Comparison of ENCODE assay signal across 22 mouse cellular contexts in the genomic region with DNA sequence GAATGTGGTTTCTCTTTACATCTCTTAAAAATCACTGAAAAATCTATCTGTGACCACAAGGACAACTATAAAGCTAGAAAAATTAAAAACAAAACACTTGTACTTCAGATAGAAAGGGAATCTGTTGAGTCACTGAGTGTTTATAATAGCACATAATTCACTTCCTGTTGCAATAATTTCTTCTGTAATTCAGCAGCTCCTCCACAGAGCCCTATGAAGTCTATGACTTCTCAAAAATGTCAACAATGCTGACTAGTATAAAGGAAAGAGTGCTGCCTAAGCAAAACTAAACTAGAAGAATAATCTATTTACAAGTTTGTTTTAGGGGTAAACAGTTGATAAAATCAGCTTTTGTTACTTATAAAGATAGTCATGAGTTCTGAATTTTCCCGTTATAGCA.
"Had no signal": no experiment of that assay in that cellular context is flagged by ENCODE, and none has a peak within 500 bp of the region (broad histone marks: within the 10 kb centered on the region; RNA-seq: fewer than 3 reads in every experiment).

No protein-coding gene starts in this region.

- ATAC-seq: inflammation-experienced regulatory T-cells, adult 6 months; intestine, embryonic 16.5 days; liver, postnatal 0 days had no signal

- H3K9me3 ChIP-seq: kidney, embryonic 15.5 days; limb, embryonic 10.5 days; limb, embryonic 13.5 days; megakaryocyte, embryonic 14.5 days; midbrain, embryonic 10.5 days; neural tube, embryonic 12.5 days; neural tube, embryonic 15.5 days; stomach, embryonic 15.5 days had no signal

- H3K4me2 ChIP-seq: kidney, embryonic 15.5 days; limb, embryonic 13.5 days; neural tube, embryonic 12.5 days; neural tube, embryonic 15.5 days; stomach, embryonic 15.5 days had no signal

- H3K9ac ChIP-seq: kidney, embryonic 15.5 days; limb, embryonic 13.5 days; liver, embryonic 14.5 days; liver, postnatal 0 days; neural tube, embryonic 12.5 days; neural tube, embryonic 15.5 days; stomach, embryonic 15.5 days had no signal

- H3K4me3 ChIP-seq: kidney, embryonic 15.5 days; layer of hippocampus, adult 2 months; limb, embryonic 10.5 days; limb, embryonic 13.5 days; megakaryocyte, embryonic 14.5 days; midbrain, embryonic 10.5 days; neural tube, embryonic 12.5 days; neural tube, embryonic 15.5 days; stomach, embryonic 15.5 days had no signal

- H3K27ac ChIP-seq: kidney, embryonic 15.5 days; layer of hippocampus, adult 2 months; limb, embryonic 10.5 days; limb, embryonic 13.5 days; liver, embryonic 14.5 days; midbrain, embryonic 10.5 days; neural tube, embryonic 12.5 days; neural tube, embryonic 15.5 days; stomach, embryonic 15.5 days had no signal

- H3K4me1 ChIP-seq: kidney, embryonic 15.5 days; limb, embryonic 10.5 days; limb, embryonic 13.5 days; neural tube, embryonic 12.5 days; neural tube, embryonic 15.5 days; stomach, embryonic 15.5 days had no signal

- H3K36me3 ChIP-seq: kidney, embryonic 15.5 days; limb, embryonic 10.5 days; limb, embryonic 13.5 days; neural tube, embryonic 12.5 days; neural tube, embryonic 15.5 days; stomach, embryonic 15.5 days had no signal

- H3K27me3 ChIP-seq: kidney, embryonic 15.5 days; limb, embryonic 13.5 days; megakaryocyte, embryonic 14.5 days; neural tube, embryonic 12.5 days; neural tube, embryonic 15.5 days; stomach, embryonic 15.5 days had no signal

- DNase-seq: kidney, adult 18-20 months; kidney, postnatal 14 days; layer of hippocampus, adult 9-11 months; liver; liver, postnatal 0 days; lung, postnatal 10 days; midbrain, embryonic 14.5 days; right cerebral cortex, postnatal 25 days; spleen, adult 18-20 months; thymus, postnatal 25 days had no signal
